Mouse (Mus musculus): ENCODE results near the gene Rsph14.

- no peak for TF ChIP-seq CTCF (IDR thresholded peaks at IDR 0.05; ENCODE audit: low read depth)
- no peak for TF ChIP-seq EP300 (IDR thresholded peaks at IDR 0.05; ENCODE audit: low read depth)
Measured at GRCm38 (mm10) chr10:75001391-75001790, 31.0 kb downstream of the Rsph14 start.
